Mouse (Mus musculus) heart, embryonic 11.5 days (tissue): ENCODE measurements around the gene Als2cl. TPM values are rescaled to one million over a fixed set of nuclear protein-coding genes. Genes with fewer than 3 reads are reported as not detected.

Experiments used
- ATAC-seq: fragments of 200-750 bp; cut with Nextera tagmentation; replicated peaks from 2 replicates; pipeline ENCODE4 v1.8.0; 2017; ENCODE audit warnings: moderate library complexity; ENCODE audit not compliant: insufficient number of reproducible peaks, low FRiP score, low TSS enrichment
- H3K27ac ChIP-seq: fragments of 300-500 bp; sonication (generic); 2 replicates; pipeline ENCODE4 v1.5.1; 2014; ENCODE audit warnings: mild to moderate bottlenecking, low read depth, low read length
- H3K27me3 ChIP-seq: fragments of 300-500 bp; sonication (generic); 2 replicates; pipeline ENCODE4 v1.6.1; 2014; ENCODE audit warnings: mild to moderate bottlenecking, low read length, mixed read lengths; ENCODE audit not compliant: control insufficient read depth, insufficient read depth
- H3K36me3 ChIP-seq: fragments of 300-500 bp; sonication (generic); 2 replicates; pipeline ENCODE4 v1.6.1; 2014; ENCODE audit warnings: mild to moderate bottlenecking, low read length, moderate library complexity, mixed read lengths; ENCODE audit not compliant: control insufficient read depth, insufficient read depth
- H3K4me1 ChIP-seq: fragments of 300-500 bp; sonication (generic); 2 replicates; pipeline ENCODE4 v1.6.1; 2014; ENCODE audit warnings: low read length; ENCODE audit not compliant: control insufficient read depth, insufficient read depth
- H3K4me2 ChIP-seq: fragments of 300-500 bp; sonication (generic); 2 replicates; pipeline ENCODE4 v1.6.1; 2014; ENCODE audit warnings: mild to moderate bottlenecking, moderate library complexity
- H3K4me3 ChIP-seq: fragments of 300-500 bp; sonication (generic); 2 replicates; pipeline ENCODE4 v1.5.1; 2014; ENCODE audit warnings: low read depth, low read length
- H3K9ac ChIP-seq: fragments of 300-500 bp; sonication (generic); 2 replicates; pipeline ENCODE4 v1.6.1; 2014; ENCODE audit warnings: mild to moderate bottlenecking, low read depth, low read length, moderate library complexity
- H3K9me3 ChIP-seq: fragments of 300-500 bp; sonication (generic); replicated peaks from 2 replicates; pipeline ENCODE4 v1.6.1; 2016; ENCODE audit warnings: low read length; ENCODE audit not compliant: control insufficient read depth
- WGBS: fragments of 180-500 bp; shearing (Covaris S2); extraction: QIAGEN DNeasy Blood & Tissue Kit; methylation state at CpG from one replicate; pipeline ENCODE4 v1.1.7; 2014; ENCODE audit not compliant: insufficient replicate concordance; 5-methylcytosine and 5-hydroxymethylcytosine counted together
- polyA plus RNA-seq: library from polyadenylated mRNA; unstranded; fragments of >200 nt; fragmentation: Nextera tagmentation; extraction: Ambion mirVana; gene quantifications from 2 replicates; pipeline ENCODE4 v1.2.1, GENCODE M21; 2014

The Als2cl gene
- polyA plus RNA-seq, 1 experiment from 2014 or later: 0.64 TPM

- no peaks in the 10 kb centered on the region for H3K4me1 ChIP-seq
- no peak within 1 kb of the TSS for H3K4me2 ChIP-seq
- 0 out of 2 replicates have a peak, but pooled peaks cover 3% of the 10 kb centered on the region for H3K27me3 ChIP-seq
- H3K27ac ChIP-seq: no peak within 1 kb of the TSS
- no peak for ATAC-seq
- no peaks in the 10 kb centered on the region for H3K36me3 ChIP-seq
- H3K9ac ChIP-seq: no peak within 1 kb of the TSS
- H3K9me3 ChIP-seq: no peaks in the 10 kb centered on the region
- WGBS: 76% methylated on average over 7 of the region's 7 CpGs
- no peak within 1 kb of the TSS for H3K4me3 ChIP-seq
Observed at GRCm38 (mm10) chr9:110916786-110917185, 37.1 kb downstream of the Als2cl start, which contains the start of gene Fam240a. Gene Fam240a, minus strand, starts transcription at chr9:110916861.

- Histone ChIP-seq H3K9me3 (no peaks in the 10 kb centered on the region), H3K27me3 (0 out of 2 replicates have a peak, but pooled peaks cover 3% of the 10 kb centered on the region), H3K4me1 (no peaks in the 10 kb centered on the region), H3K4me2 (no peak overlapping the region), H3K9ac (no peak overlapping the region), H3K36me3 (no peaks in the 10 kb centered on the region), H3K4me3 (no peak overlapping the region), H3K27ac (no peak overlapping the region)
- WGBS: 73% methylated on average over 15 of the region's 15 CpGs
- no peak for ATAC-seq
Observed at GRCm38 (mm10) chr9:110920665-110921419, 41.2 kb downstream of the Als2cl start.

- Histone ChIP-seq H3K4me1 (no peaks in the 10 kb centered on the region), H3K27me3 (0 out of 2 replicates have a peak, but pooled peaks cover under 1% of the 10 kb centered on the region), H3K9ac (no peak overlapping the region), H3K27ac (no peak overlapping the region), H3K9me3 (no peaks in the 10 kb centered on the region), H3K4me2 (no peak overlapping the region; the same call in 1 of the 2 replicates), H3K4me3 (no peak overlapping the region), H3K36me3 (no peaks in the 10 kb centered on the region)
- WGBS: 10% methylated on average over 7 of the region's 7 CpGs
- ATAC-seq: no peak
Observed at GRCm38 (mm10) chr9:110922759-110923158, 43.1 kb downstream of the Als2cl start.

GRCm38 (mm10) chr9:110931573-110931972 is 51.9 kb downstream of the Als2cl start:
- Histone ChIP-seq H3K4me1 (no peaks in the 10 kb centered on the region), H3K27ac (no peak overlapping the region), H3K27me3 (no peaks in the 10 kb centered on the region), H3K4me3 (no peak overlapping the region), H3K36me3 (no peaks in the 10 kb centered on the region), H3K9me3 (no peaks in the 10 kb centered on the region), H3K9ac (no peak overlapping the region), H3K4me2 (no peak overlapping the region)
- WGBS: 70% methylated on average over 6 of the region's 6 CpGs
- no peak for ATAC-seq

- H3K9ac ChIP-seq: no peak overlapping the region
- no peaks in the 10 kb centered on the region for H3K27me3 ChIP-seq
- H3K4me2 ChIP-seq: no peak overlapping the region
- no peaks in the 10 kb centered on the region for H3K36me3 ChIP-seq
- no peak overlapping the region for H3K27ac ChIP-seq
- H3K9me3 ChIP-seq: no peaks in the 10 kb centered on the region
- ATAC-seq: no peak
- H3K4me1 ChIP-seq: no peaks in the 10 kb centered on the region
- no peak overlapping the region for H3K4me3 ChIP-seq
- WGBS: 68% methylated on average over 12 of the region's 12 CpGs
Observed at GRCm38 (mm10) chr9:110933850-110934437, 54.3 kb downstream of the Als2cl start.

GRCm38 (mm10) chr9:110935941-110936340 is 56.3 kb downstream of the Als2cl start:
- Histone ChIP-seq H3K36me3 (no peaks in the 10 kb centered on the region), H3K9me3 (no peaks in the 10 kb centered on the region), H3K27ac (no peak overlapping the region), H3K27me3 (no peaks in the 10 kb centered on the region), H3K4me2 (no peak overlapping the region), H3K4me1 (no peaks in the 10 kb centered on the region), H3K4me3 (no peak overlapping the region), H3K9ac (no peak overlapping the region)
- ATAC-seq: no peak
- 82% methylated on average over 7 of the region's 7 CpGs for WGBS

- Histone ChIP-seq H3K9ac (no peak overlapping the region), H3K9me3 (no peaks in the 10 kb centered on the region), H3K4me3 (no peak overlapping the region), H3K27me3 (no peaks in the 10 kb centered on the region), H3K36me3 (no peaks in the 10 kb centered on the region), H3K4me1 (no peaks in the 10 kb centered on the region), H3K4me2 (no peak overlapping the region), H3K27ac (no peak overlapping the region)
- ATAC-seq: no peak
- 63% methylated on average over 12 of the region's 12 CpGs for WGBS
Observed at GRCm38 (mm10) chr9:110937506-110938490, 58.1 kb downstream of the Als2cl start.

- no peak overlapping the region for H3K9ac ChIP-seq
- ATAC-seq: no peak
- H3K27me3 ChIP-seq: peaks cover 13% of the 10 kb centered on the region
- H3K36me3 ChIP-seq: no peaks in the 10 kb centered on the region
- H3K27ac ChIP-seq: no peak overlapping the region
- H3K9me3 ChIP-seq: no peaks in the 10 kb centered on the region
- no peak overlapping the region for H3K4me3 ChIP-seq
- WGBS: 23% methylated on average over 13 of the region's 13 CpGs
- H3K4me2 ChIP-seq: no peak overlapping the region
- H3K4me1 ChIP-seq: peaks cover 19% of the 10 kb centered on the region
Observed at GRCm38 (mm10) chr9:110944265-110944664, 64.6 kb downstream of the Als2cl start.
